Mouse (Mus musculus) heart, postnatal 0 days (tissue): Measurements from ENCODE around the gene Cacna1c. TPM values are rescaled to one million over a fixed set of nuclear protein-coding genes. Genes with fewer than 3 reads are reported as not detected.

Experiments
- ATAC-seq: fragments of 200-750 bp; cut with Nextera tagmentation; 2 replicates; pipeline ENCODE4 v1.8.0; 2017; ENCODE audit warnings: low read depth, moderate number of reproducible peaks, moderate library complexity; ENCODE audit not compliant: insufficient read depth
- DNase-seq: peaks from one replicate; pipeline ENCODE4 v3.0.0-alpha.2; 2016; ENCODE audit warnings: low spot score
- H3K27ac ChIP-seq: fragments of 300-500 bp; sonication (generic); 2 replicates; pipeline ENCODE4 v1.5.1; 2014; ENCODE audit warnings: low read depth, mild to moderate bottlenecking
- H3K27me3 ChIP-seq: fragments of 300-500 bp; sonication (generic); 2 replicates; pipeline ENCODE4 v1.6.1; 2014; ENCODE audit warnings: low read length, mixed read lengths; ENCODE audit not compliant: control insufficient read depth, insufficient read depth
- H3K36me3 ChIP-seq: fragments of 300-500 bp; sonication (generic); replicated peaks from 2 replicates; pipeline ENCODE4 v1.6.1; 2014; ENCODE audit warnings: low read length, mixed read lengths; ENCODE audit not compliant: control insufficient read depth, insufficient read depth
- H3K4me1 ChIP-seq: fragments of 300-500 bp; sonication (generic); 2 replicates; pipeline ENCODE4 v1.6.1; 2014; ENCODE audit warnings: antibody characterized with exemption; ENCODE audit not compliant: control insufficient read depth, insufficient read depth
- H3K4me2 ChIP-seq: fragments of 300-500 bp; sonication (generic); 2 replicates; pipeline ENCODE4 v1.6.1; 2014; ENCODE audit warnings: low read depth, mild to moderate bottlenecking, low read length, moderate library complexity
- H3K4me3 ChIP-seq: fragments of 300-500 bp; sonication (generic); 2 replicates; pipeline ENCODE4 v1.5.1; 2014; ENCODE audit warnings: low read depth, low read length
- H3K9ac ChIP-seq: fragments of 300-500 bp; sonication (generic); replicated peaks from 2 replicates; pipeline ENCODE4 v1.6.1; 2014; ENCODE audit warnings: low read depth, low read length, mixed read lengths
- H3K9me3 ChIP-seq: fragments of 300-500 bp; sonication (generic); replicated peaks from 2 replicates; pipeline ENCODE4 v1.6.1; 2016; ENCODE audit warnings: low read length; ENCODE audit not compliant: control insufficient read depth
- CTCF ChIP-seq: IDR thresholded peaks from 2 replicates; pipeline ENCODE4 v1.5.1; 2016; ENCODE audit warnings: antibody characterized with exemption, control low read depth, low read depth
- EP300 ChIP-seq: IDR thresholded peaks from 2 replicates; pipeline ENCODE4 v1.6.1; 2016; ENCODE audit warnings: antibody characterized with exemption, low read depth
- WGBS: fragments of 180-500 bp; shearing (Covaris S2); extraction: QIAGEN DNeasy Blood & Tissue Kit; methylation state at CpG from one replicate; pipeline ENCODE4 v1.1.7; 2014; 5-methylcytosine and 5-hydroxymethylcytosine counted together
- polyA plus RNA-seq: library from polyadenylated mRNA; unstranded; fragments of >200 nt; fragmentation: Nextera tagmentation; extraction: Ambion mirVana; gene quantifications from 2 replicates; pipeline ENCODE4 v1.2.1, GENCODE M21; 2015
- total RNA-seq: library from RNA; depleted of rRNA; stranded (reverse); fragments of >200 nt; gene quantifications from 2 replicates; pipeline ENCODE4 v1.2.3, GENCODE M21; 2014; ENCODE audit warnings: low replicate concordance

Gene Cacna1c
- total and polyA plus RNA-seq, 2 experiments from 2014 or later = 51.3 to 159 TPM

DNA sequence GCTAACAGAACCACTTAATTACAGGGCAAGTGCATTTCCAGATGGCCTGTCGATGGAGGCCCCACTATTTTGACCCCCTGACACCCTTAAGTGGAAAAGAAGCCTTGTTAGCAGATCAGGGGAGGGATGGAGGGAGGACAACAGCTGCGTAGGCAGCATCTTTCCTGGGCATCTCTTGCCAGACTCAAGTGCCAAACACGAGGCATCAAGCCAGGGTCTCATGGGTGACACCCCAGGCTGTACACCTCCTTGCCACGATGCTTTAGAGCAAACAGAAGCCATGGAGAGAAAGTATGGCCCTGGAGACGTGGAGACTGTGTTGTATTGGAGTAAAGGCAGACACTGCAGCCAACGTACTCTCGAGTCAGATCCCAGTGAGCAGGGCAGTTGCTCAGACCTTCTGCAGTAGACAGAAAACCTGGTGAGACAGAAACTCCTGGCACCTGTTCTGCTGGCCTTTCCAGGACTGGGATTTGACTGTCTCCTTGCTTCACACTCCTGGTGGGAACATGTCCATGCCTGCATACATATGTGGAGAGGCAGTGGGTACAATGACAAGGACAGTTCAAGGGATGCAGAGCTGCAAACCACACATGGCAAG, 325.9 kb downstream of the Cacna1c start:
- no peak for DNase-seq
- H3K9me3 ChIP-seq = no peaks in the 10 kb centered on the region
- peaks cover 69% of the 10 kb centered on the region for H3K4me1 ChIP-seq
- H3K36me3 ChIP-seq = no peaks in the 10 kb centered on the region; the same call in 1 of the 2 replicates
- H3K9ac ChIP-seq = no peak overlapping the region
- no peak overlapping the region for H3K27ac ChIP-seq
- H3K4me2 ChIP-seq = no peak overlapping the region
- no peak overlapping the region for H3K4me3 ChIP-seq
- TF ChIP-seq EP300 (no peak), CTCF (no peak)
- H3K27me3 ChIP-seq = no peaks in the 10 kb centered on the region
- WGBS = 61% methylated on average over 7 of the region's 7 CpGs
- ATAC-seq = no peak

DNA sequence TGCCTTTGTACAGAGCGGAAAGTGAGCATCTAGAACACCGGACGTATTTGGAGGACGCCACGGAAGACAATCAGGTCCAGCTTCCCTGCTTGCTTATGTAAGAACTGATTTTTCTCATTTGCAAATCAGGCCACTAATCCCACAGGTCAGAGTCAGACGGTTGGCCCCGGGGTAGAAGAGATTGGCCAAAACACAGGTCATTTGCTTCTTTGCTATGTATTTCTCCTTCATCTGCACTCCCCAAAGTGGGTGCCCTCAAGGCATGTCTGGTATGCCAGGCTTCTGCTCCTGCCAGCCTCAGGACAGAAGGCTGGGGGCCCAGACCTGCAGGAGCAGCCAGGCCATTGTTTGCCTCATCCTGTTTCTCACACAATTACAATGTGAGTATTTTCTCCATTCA, 328.8 kb downstream of the Cacna1c start:
- H3K27ac ChIP-seq = peak overlapping the region; percentile 30; the same call in 1 of the 2 replicates
- no peak overlapping the region for H3K4me2 ChIP-seq
- H3K36me3 ChIP-seq = peaks cover 4% of the 10 kb centered on the region; the same call in 1 of the 2 replicates
- TF ChIP-seq EP300 = no peak
- TF ChIP-seq CTCF = no peak
- H3K4me1 ChIP-seq = peaks cover 42% of the 10 kb centered on the region
- H3K27me3 ChIP-seq = no peaks in the 10 kb centered on the region
- no peak for ATAC-seq
- H3K4me3 ChIP-seq = no peak overlapping the region
- 60% methylated on average over 7 of the region's 7 CpGs for WGBS
- no peaks in the 10 kb centered on the region for H3K9me3 ChIP-seq
- no peak for DNase-seq
- H3K9ac ChIP-seq = no peak overlapping the region

DNA sequence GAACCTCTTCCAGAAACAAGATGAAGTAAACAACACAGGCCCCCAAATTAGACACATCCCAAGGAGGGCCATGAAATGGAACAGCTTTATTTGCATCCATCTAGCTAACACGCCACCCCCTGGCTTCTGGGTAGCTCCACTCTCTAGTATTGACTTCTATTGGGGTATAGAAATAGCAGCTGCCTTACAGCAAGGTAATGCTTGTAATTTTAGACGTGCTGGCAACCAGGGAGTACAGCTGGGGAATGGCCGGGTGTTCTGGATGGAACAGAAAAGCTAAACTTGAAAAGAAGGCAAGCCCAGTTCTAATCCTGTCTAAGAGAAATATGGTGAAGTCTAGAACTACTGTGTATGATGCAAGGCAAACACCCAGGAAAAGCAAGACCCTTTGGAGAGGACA, 329.3 kb downstream of the Cacna1c start:
- 46% methylated on average over 3 of the region's 3 CpGs for WGBS
- H3K4me3 ChIP-seq = no peak overlapping the region
- TF ChIP-seq EP300 (no peak), CTCF (no peak)
- peaks cover 4% of the 10 kb centered on the region; the same call in 1 of the 2 replicates for H3K36me3 ChIP-seq
- no peak overlapping the region for H3K9ac ChIP-seq
- H3K9me3 ChIP-seq = no peaks in the 10 kb centered on the region
- peak overlapping the region; percentile 30; the same call in 1 of the 2 replicates for H3K27ac ChIP-seq
- H3K4me1 ChIP-seq = peaks cover 38% of the 10 kb centered on the region
- ATAC-seq = 0 out of 2 replicates have a peak, but pooled peaks have one; percentile 17
- no peak overlapping the region for H3K4me2 ChIP-seq
- H3K27me3 ChIP-seq = no peaks in the 10 kb centered on the region
- no peak for DNase-seq

DNA sequence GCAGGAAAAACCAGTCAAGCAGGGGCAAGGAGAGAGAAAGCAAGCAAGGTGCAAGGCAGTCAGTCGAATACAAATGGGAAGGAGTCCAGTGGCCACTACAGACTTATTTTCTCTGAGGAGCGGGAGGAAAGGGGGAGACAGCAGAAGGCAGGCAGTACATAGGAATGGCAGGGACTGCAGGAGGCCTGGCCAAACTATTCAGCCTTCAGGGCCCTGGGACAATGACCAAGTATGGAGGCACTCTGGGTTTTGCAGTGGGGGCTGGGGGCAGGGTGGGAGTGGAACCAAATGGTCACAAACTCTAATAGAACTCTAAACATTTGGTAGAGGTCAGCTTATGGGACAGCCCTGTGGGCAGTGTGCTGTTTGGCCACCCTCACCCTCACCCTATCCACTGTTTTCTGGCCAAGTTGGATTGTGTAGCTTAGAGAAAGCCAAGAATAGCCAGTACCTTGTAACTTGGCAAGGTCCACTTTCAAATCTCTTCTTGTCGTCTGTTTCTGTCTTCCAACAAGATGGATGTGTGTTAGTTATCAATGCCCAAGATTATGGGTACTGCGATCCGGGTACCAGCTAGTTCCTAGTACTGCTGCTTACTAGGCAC, 330.3 kb downstream of the Cacna1c start:
- no peak for TF ChIP-seq CTCF
- TF ChIP-seq EP300 = no peak
- DNase-seq = no peak
- H3K9ac ChIP-seq = no peak overlapping the region
- WGBS = 52% methylated on average over 5 of the region's 5 CpGs
- ATAC-seq = no peak
- H3K36me3 ChIP-seq = peaks cover 4% of the 10 kb centered on the region; the same call in 1 of the 2 replicates
- no peak overlapping the region for H3K4me2 ChIP-seq
- H3K4me3 ChIP-seq = no peak overlapping the region
- no peaks in the 10 kb centered on the region for H3K9me3 ChIP-seq
- H3K4me1 ChIP-seq = peaks cover 36% of the 10 kb centered on the region
- H3K27me3 ChIP-seq = no peaks in the 10 kb centered on the region
- H3K27ac ChIP-seq = 0 out of 2 replicates have a peak overlapping the region, but pooled peaks have one; percentile 12

DNA sequence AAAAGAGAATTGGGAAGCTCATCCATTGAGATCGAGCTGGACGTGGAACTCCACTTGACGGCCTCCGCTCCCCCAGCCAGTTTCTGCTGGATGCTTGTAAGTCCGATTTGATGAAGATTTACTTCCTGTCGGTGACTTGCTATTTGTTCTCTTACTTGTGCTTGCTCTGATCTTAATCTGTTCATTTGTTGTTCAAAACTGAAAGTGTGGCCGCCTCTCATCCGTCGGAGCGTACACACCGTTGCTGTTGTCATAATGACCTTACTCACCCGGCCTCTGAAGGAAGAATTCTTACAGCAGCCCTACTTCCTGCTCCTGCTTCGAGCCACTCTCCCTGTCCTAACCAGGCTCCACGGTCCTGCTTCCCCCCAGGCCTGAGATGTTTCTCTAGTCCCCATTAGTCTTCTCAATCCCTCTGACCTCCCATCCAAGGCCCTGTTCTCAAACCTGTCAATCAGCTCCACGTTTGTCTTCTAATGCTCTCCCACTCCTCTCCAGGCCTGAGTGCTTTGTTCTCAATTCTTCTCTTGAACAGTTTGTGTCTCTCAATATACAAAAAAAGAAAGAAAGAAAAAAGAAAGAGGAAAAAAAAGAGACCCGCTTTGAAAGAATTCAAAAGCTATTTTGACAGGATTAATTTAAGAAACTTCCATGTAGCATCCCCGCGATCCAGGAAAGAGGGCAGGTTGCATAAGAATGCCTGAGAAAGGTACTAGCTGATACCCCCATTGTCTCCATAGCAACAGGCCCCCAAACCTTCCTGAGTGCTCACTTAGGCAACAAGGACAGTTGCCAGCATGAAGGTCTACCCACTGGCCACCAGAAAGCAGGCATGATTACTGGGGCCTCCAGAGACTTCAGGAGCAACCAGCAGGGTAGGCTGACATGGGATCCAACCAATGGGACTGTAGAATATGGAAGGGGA, 331.3 kb downstream of the Cacna1c start:
- H3K4me1 ChIP-seq = peaks cover 36% of the 10 kb centered on the region
- no peak for ATAC-seq
- 67% methylated on average over 18 of the region's 18 CpGs for WGBS
- H3K36me3 ChIP-seq = 0 out of 2 replicates have a peak, but pooled peaks cover 4% of the 10 kb centered on the region
- H3K9ac ChIP-seq = no peak overlapping the region
- H3K9me3 ChIP-seq = no peaks in the 10 kb centered on the region
- no peak overlapping the region for H3K27ac ChIP-seq
- DNase-seq = no peak
- TF ChIP-seq EP300 (no peak), CTCF (no peak)
- H3K4me3 ChIP-seq = no peak overlapping the region
- no peak overlapping the region for H3K4me2 ChIP-seq
- no peaks in the 10 kb centered on the region for H3K27me3 ChIP-seq
